Mouse (Mus musculus) forebrain, postnatal 0 days (tissue): ENCODE data around the gene Kif23. TPM values are rescaled to one million over a fixed set of nuclear protein-coding genes. Genes with fewer than 3 reads are reported as not detected.

ENCODE experiments used
- ATAC-seq: fragments of 200-750 bp; cut with Nextera tagmentation; 2 replicates; pipeline ENCODE4 v1.8.0; 2017; ENCODE audit warnings: mild to moderate bottlenecking, moderate library complexity
- DNase-seq: peaks from one replicate; pipeline ENCODE4 v3.0.0-alpha.2; 2015
- H3K27ac ChIP-seq: fragments of 300-500 bp; sonication (generic); 2 replicates; pipeline ENCODE4 v1.5.1; 2014; ENCODE audit warnings: low read depth, mild to moderate bottlenecking, antibody characterized with exemption, low read length, moderate library complexity, mixed read lengths
- H3K27me3 ChIP-seq: fragments of 300-500 bp; sonication (generic); 2 replicates; pipeline ENCODE4 v1.6.1; 2014; ENCODE audit warnings: mild to moderate bottlenecking, low read length, mixed read lengths; ENCODE audit not compliant: insufficient read depth
- H3K36me3 ChIP-seq: fragments of 300-500 bp; sonication (generic); 2 replicates; pipeline ENCODE4 v1.6.1; 2014; ENCODE audit warnings: mild to moderate bottlenecking, moderate library complexity; ENCODE audit not compliant: insufficient read depth
- H3K4me1 ChIP-seq: fragments of 300-500 bp; sonication (generic); 2 replicates; pipeline ENCODE4 v1.6.1; 2014; ENCODE audit warnings: antibody characterized with exemption; ENCODE audit not compliant: insufficient read depth
- H3K4me2 ChIP-seq: fragments of 300-500 bp; sonication (generic); 2 replicates; pipeline ENCODE4 v1.6.1; 2014; ENCODE audit warnings: low read depth, mild to moderate bottlenecking, moderate library complexity
- H3K4me3 ChIP-seq: fragments of 300-500 bp; sonication (generic); 2 replicates; pipeline ENCODE4 v1.5.1; 2014; ENCODE audit warnings: low read depth, low read length, mixed read lengths
- H3K9ac ChIP-seq: fragments of 300-500 bp; sonication (generic); 2 replicates; pipeline ENCODE4 v1.6.1; 2014; ENCODE audit warnings: mild to moderate bottlenecking
- H3K9me3 ChIP-seq: fragments of 300-500 bp; sonication (generic); 2 replicates; pipeline ENCODE4 v1.6.1; 2016; ENCODE audit warnings: low read length
- CTCF ChIP-seq: sonication (generic); IDR thresholded peaks from 2 replicates; pipeline ENCODE4 v1.5.1; 2016; ENCODE audit warnings: antibody characterized with exemption, control low read depth, low read depth
- WGBS: fragments of 180-500 bp; shearing (Covaris S2); extraction: QIAGEN DNeasy Blood & Tissue Kit; methylation state at CpG from one replicate; pipeline ENCODE4 v1.1.7; 2014; 5-methylcytosine and 5-hydroxymethylcytosine counted together
- polyA plus RNA-seq: library from polyadenylated mRNA; unstranded; fragments of >200 nt; fragmentation: Nextera tagmentation; extraction: Ambion mirVana; gene quantifications from 2 replicates; pipeline ENCODE4 v1.2.1, GENCODE M21; 2015
- total RNA-seq: library from RNA; depleted of rRNA; stranded (reverse); fragments of >200 nt; gene quantifications from 2 replicates; pipeline ENCODE4 v1.2.3, GENCODE M21; 2014

Kif23 gene
- total and polyA plus RNA-seq, 2 experiments from 2014 or later: 6.7 to 8.2 TPM

DNA sequence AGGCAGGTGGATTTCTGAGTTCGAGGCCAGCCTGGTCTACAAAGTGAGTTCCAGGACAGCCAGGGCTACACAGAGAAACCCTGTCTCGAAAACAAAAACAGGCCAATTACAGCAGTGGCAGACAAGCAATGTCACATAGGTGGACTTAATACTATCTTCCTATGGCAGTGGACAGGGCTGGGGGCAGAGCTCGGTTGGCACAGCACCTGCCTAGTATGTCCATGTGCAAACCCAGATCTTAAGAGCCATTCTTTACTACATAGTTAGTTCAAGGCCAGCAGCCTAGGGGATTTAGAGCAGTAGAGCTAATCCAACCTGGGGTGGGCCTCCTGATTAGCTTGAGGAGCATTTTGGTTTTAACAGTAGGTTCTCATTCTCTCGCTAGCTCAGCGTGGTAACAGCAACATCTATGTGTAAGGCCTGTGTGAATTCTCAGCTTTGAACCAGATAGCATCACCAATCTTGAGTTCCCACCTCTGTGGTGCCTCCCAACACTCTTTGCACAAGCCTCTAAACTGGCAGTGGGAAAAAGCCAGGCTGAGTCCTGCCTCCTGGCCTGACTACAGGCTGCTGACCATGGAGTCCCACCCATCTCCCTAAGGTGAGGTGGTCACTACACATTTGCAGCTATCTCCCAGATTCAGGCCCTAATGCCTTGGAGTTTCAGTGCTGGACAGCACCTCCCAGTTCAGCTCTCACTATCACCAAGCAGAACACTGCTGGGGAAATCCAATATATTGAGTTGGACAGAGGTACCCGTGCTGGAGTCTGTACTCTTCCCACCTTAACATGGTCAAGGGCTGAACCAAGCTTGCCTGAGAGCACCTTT lies 35.1 kb downstream of the Kif23 start:
- 53% methylated on average over 6 of the region's 6 CpGs for WGBS
- TF ChIP-seq CTCF: no peak
- Histone ChIP-seq H3K27me3 (no peaks in the 10 kb centered on the region), H3K4me2 (no peak overlapping the region), H3K4me1 (peaks cover 6% of the 10 kb centered on the region), H3K36me3 (peaks cover 24% of the 10 kb centered on the region), H3K9ac (no peak overlapping the region), H3K27ac (no peak overlapping the region), H3K9me3 (no peaks in the 10 kb centered on the region), H3K4me3 (no peak overlapping the region)
- ATAC-seq (no peak), DNase-seq (no peak)

DNA sequence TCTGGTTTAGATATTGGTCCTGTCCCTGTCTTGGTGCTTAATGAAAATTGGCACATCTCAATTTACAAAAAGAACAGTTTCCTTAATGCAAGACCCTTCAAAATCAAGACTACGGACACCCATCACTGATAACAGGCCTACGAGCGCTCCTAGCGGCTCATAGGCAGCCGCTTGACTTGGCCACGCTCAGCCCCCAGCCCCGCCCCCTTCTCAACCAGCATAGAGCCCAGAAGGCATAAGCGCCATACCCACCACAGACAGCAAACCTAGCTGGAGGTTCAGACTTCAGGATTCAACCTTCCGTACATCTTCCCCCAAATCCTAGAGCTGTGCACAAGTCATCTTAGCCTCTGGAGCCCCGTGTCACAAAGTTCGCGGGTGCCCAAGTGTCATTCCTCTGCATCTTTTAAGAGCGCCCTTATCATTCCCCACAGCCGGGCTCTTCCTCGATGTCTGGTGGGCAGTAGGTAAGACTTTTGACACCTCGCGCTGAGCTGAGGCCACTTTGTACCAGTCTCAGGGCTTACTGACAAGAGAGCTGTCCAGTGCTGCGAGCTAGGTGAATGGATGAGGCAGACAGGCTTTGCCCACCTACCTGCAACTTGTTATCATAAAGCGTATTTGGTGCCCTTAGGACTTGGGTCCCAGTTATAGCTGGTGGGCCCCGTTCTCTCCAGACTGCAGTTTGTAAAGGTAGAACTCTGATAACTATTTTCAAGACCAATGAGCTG lies 35.9 kb downstream of the Kif23 start:
- H3K27me3 ChIP-seq: no peaks in the 10 kb centered on the region
- H3K27ac ChIP-seq: no peak overlapping the region
- TF ChIP-seq CTCF: peak; percentile 38
- ATAC-seq: no peak
- H3K4me1 ChIP-seq: peaks cover 6% of the 10 kb centered on the region
- no peak overlapping the region for H3K9ac ChIP-seq
- WGBS: 50% methylated on average over 20 of the region's 20 CpGs
- H3K4me2 ChIP-seq: no peak overlapping the region
- no peak overlapping the region for H3K4me3 ChIP-seq
- H3K36me3 ChIP-seq: peaks cover 24% of the 10 kb centered on the region
- no peak for DNase-seq
- H3K9me3 ChIP-seq: no peaks in the 10 kb centered on the region

DNA sequence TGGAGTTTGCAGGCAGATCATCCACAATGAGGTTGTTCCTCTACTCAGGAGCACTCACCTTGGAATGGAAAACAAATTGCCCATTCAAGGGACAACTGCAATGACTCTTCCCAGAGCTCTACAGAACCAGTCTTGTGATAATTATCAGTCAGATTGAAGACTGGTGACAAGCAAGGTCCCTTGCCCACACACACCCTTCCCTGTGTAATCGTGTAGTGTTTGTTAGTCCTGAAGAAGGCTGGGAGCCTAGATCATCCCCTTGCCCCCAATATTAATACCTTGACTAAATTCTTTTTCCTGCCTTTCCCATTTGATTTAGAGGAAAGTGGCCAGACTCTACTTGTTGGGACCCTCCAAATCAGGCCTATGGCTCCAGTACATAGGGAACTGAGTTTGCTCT lies 36.9 kb downstream of the Kif23 start:
- H3K27me3 ChIP-seq: no peaks in the 10 kb centered on the region
- no peak for TF ChIP-seq CTCF
- H3K27ac ChIP-seq: no peak overlapping the region
- no peak for ATAC-seq
- H3K9me3 ChIP-seq: no peaks in the 10 kb centered on the region
- H3K4me1 ChIP-seq: peaks cover 6% of the 10 kb centered on the region
- H3K36me3 ChIP-seq: peaks cover 24% of the 10 kb centered on the region
- no peak for DNase-seq
- no peak overlapping the region for H3K4me3 ChIP-seq
- H3K4me2 ChIP-seq: no peak overlapping the region
- no peak overlapping the region for H3K9ac ChIP-seq
- WGBS: 94% methylated on average over 1 of the region's 1 CpGs

DNA sequence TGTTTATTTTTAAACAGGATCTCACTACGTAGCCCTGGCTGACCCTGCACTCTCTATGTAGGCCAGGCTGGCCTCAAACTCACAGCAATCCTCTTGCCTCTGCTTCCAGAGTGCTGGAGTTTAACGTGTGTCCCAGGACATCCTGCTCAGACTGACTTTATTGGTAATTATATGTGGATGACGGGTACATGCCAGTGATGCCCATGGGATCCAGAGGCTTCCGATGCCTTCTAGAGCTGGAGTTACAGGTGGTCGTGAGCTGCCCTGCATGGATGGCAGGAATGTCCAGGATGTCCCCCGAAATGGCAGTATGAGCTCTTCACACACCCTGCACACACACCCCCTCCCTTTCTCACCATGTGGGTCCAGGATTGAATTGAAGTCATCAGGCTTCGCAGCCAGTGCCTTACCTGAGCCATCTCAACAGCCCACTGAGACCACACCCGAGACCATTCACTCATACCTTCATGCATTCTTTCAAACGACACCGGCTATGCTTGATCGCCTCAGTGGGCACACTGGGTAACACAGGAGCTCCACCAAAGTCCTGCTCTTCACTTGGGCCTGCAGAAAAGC lies 37.7 kb downstream of the Kif23 start:
- no peak for TF ChIP-seq CTCF
- peaks cover 24% of the 10 kb centered on the region for H3K36me3 ChIP-seq
- no peak overlapping the region for H3K9ac ChIP-seq
- H3K27ac ChIP-seq: no peak overlapping the region
- ATAC-seq (no peak), DNase-seq (no peak)
- no peak overlapping the region for H3K4me2 ChIP-seq
- no peaks in the 10 kb centered on the region for H3K9me3 ChIP-seq
- peaks cover 6% of the 10 kb centered on the region for H3K4me1 ChIP-seq
- H3K27me3 ChIP-seq: no peaks in the 10 kb centered on the region
- H3K4me3 ChIP-seq: no peak overlapping the region
- WGBS: 91% methylated on average over 11 of the region's 11 CpGs

DNA sequence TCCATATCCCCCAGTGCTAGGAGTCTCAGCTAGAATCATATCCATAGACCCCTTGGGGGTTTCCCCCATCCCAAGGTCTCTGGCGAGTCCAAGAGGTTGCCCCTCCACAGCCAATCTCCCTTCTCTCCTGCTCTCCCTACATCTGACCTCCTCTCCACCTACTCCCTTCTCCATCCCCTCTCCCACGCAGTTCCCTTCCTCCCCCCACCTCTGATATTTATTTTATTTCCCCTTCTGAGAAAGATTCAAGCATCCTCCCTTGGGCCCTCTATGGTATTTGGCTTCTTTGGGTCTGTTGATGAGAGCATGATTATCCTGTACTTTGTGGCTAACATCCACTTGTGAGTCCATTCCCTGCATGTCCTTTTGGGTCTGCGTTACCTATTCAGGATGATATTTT lies 38.2 kb downstream of the Kif23 start:
- no peak overlapping the region for H3K27ac ChIP-seq
- no peak overlapping the region for H3K4me3 ChIP-seq
- DNase-seq (no peak), ATAC-seq (no peak)
- H3K27me3 ChIP-seq: no peaks in the 10 kb centered on the region
- peaks cover 4% of the 10 kb centered on the region for H3K4me1 ChIP-seq
- no peak for TF ChIP-seq CTCF
- H3K4me2 ChIP-seq: no peak overlapping the region
- 84% methylated on average over 3 of the region's 3 CpGs for WGBS
- H3K9ac ChIP-seq: no peak overlapping the region
- peaks cover 24% of the 10 kb centered on the region for H3K36me3 ChIP-seq
- no peaks in the 10 kb centered on the region for H3K9me3 ChIP-seq

DNA sequence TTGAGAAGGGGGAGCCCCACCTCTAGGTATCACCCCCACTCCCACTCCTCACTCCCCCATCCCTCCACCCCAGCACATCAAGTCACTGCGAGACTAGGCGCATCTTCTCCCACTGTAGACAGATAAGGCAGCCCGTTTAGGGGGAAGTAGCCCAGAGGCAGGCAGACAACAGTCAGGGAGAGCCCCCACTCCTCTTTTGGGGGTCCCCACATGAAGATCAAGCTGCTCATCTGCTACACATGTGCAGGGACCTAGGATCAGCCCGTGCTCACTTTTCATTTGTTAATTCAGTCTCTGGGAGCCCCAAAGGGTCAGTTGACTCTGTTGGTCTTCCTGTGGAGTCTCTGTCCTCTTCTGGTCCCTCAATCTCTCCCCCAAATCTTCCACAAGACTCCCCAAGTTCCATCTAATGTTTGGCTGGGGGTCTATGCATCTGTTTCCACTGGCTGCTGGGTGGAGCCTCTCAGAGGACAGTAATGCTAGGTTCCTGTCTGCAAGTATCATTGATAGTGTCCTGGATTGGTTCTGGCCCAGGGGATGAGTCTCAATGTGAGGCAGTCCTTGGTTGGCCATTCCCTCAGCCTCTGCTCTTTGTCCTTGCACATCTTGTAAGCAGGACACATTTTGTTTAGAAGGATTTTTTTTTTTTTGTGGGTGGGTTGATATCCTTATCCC lies 38.8 kb downstream of the Kif23 start:
- no peak for TF ChIP-seq CTCF

DNA sequence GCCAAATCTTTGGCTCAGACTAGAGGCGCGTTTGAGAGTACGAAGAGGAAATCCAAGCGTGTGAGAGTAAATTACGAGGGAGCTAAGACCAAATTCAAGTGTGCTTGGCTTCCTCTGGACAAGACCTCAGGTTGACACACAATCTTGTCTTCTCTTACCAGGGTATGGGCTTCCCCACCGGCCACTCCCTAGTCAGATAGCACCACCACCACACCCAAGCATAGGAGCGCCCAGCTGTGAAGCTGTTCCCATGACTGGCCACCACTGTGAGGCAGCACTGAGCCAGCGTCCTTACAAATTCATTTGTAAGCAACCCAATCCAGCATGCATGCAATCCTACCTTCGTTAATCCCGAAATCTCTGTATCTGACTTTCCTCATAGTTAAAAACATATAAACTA lies 39.7 kb downstream of the Kif23 start:
- H3K27ac ChIP-seq: no peak overlapping the region
- no peaks in the 10 kb centered on the region for H3K9me3 ChIP-seq
- WGBS: 67% methylated on average over 10 of the region's 10 CpGs
- 0 out of 2 replicates have a peak, but pooled peaks cover 7% of the 10 kb centered on the region for H3K4me1 ChIP-seq
- no peak overlapping the region for H3K4me3 ChIP-seq
- DNase-seq: no peak
- H3K4me2 ChIP-seq: no peak overlapping the region
- peaks cover 14% of the 10 kb centered on the region for H3K36me3 ChIP-seq
- no peaks in the 10 kb centered on the region for H3K27me3 ChIP-seq
- peak; percentile 60 for TF ChIP-seq CTCF
- no peak for ATAC-seq
- H3K9ac ChIP-seq: no peak overlapping the region

More for the DNA sequence above, 38.8 kb downstream of the Kif23 start:
- ATAC-seq (no peak), DNase-seq (no peak)
- Histone ChIP-seq H3K27me3 (no peaks in the 10 kb centered on the region), H3K4me2 (no peak overlapping the region), H3K36me3 (peaks cover 22% of the 10 kb centered on the region), H3K9ac (no peak overlapping the region), H3K4me1 (no peaks in the 10 kb centered on the region), H3K9me3 (no peaks in the 10 kb centered on the region), H3K27ac (no peak overlapping the region), H3K4me3 (no peak overlapping the region)
- 92% methylated on average over 4 of the region's 4 CpGs for WGBS
